Mouse (Mus musculus): Measurements from ENCODE around the gene Usp54. TPM values are rescaled to one million over a fixed set of nuclear protein-coding genes. Genes with fewer than 3 reads are reported as not detected.

Gene Usp54
- polyA plus RNA-seq, 1 experiment: 3.3 TPM

GRCm38 (mm10) chr14:20651000-20651399 is 10.1 kb upstream of the Usp54 start:
- H3K79me3 ChIP-seq (ENCODE audit: low read depth): no peaks in the 10 kb centered on the region
- H3K36me3 ChIP-seq (ENCODE audit: control insufficient read depth, insufficient read depth): no peaks in the 10 kb centered on the region
- no peak overlapping the region for H3K4me3 ChIP-seq (ENCODE audit: insufficient read depth, poor library complexity, severe bottlenecking)
- no peak overlapping the region for H3ac ChIP-seq (ENCODE audit: control insufficient read depth, insufficient read length, low read depth)
- TF ChIP-seq CTCF (IDR thresholded peaks at IDR 0.05; ENCODE audit: control insufficient read depth, insufficient read depth, insufficient read length) (no peak), FOSL1 (IDR thresholded peaks at IDR 0.05; ENCODE audit: insufficient read depth, low read length, poor library complexity, severe bottlenecking) (no peak), MAX (IDR thresholded peaks at IDR 0.05) (no peak), CEBPB (IDR thresholded peaks at IDR 0.05; ENCODE audit: low read depth) (no peak), MYOD1 (IDR thresholded peaks at IDR 0.05; ENCODE audit: control insufficient read depth, insufficient read length, low read depth) (no peak), MYOG (IDR thresholded peaks at IDR 0.05; ENCODE audit: control insufficient read depth, extremely low read depth, insufficient read length) (no peak), USF1 (IDR thresholded peaks at IDR 0.05; ENCODE audit: low read depth) (no peak)
- no peaks in the 10 kb centered on the region for H3K79me2 ChIP-seq (ENCODE audit: control insufficient read depth, insufficient read depth)
- no peaks in the 10 kb centered on the region for H3K27me3 ChIP-seq (ENCODE audit: control insufficient read depth, insufficient read depth, insufficient read length)

- Histone ChIP-seq H3K27me3 (ENCODE audit: control insufficient read depth, insufficient read depth, insufficient read length) (no peaks in the 10 kb centered on the region), H3K4me3 (ENCODE audit: insufficient read depth, poor library complexity, severe bottlenecking) (no peak overlapping the region), H3K79me2 (ENCODE audit: control insufficient read depth, insufficient read depth) (peaks cover 8% of the 10 kb centered on the region), H3K36me3 (ENCODE audit: control insufficient read depth, insufficient read depth) (no peaks in the 10 kb centered on the region), H3K79me3 (ENCODE audit: low read depth) (peaks cover 4% of the 10 kb centered on the region), H3ac (ENCODE audit: control insufficient read depth, insufficient read length, low read depth) (no peak overlapping the region)
- TF ChIP-seq CEBPB (IDR thresholded peaks at IDR 0.05; ENCODE audit: low read depth) (no peak), MYOG (IDR thresholded peaks at IDR 0.05; ENCODE audit: control insufficient read depth, extremely low read depth, insufficient read length) (no peak), CTCF (IDR thresholded peaks at IDR 0.05; ENCODE audit: control insufficient read depth, insufficient read depth, insufficient read length) (no peak), MAX (IDR thresholded peaks at IDR 0.05) (no peak), USF1 (IDR thresholded peaks at IDR 0.05; ENCODE audit: low read depth) (no peak), FOSL1 (IDR thresholded peaks at IDR 0.05; ENCODE audit: insufficient read depth, low read length, poor library complexity, severe bottlenecking) (no peak), MYOD1 (IDR thresholded peaks at IDR 0.05; ENCODE audit: control insufficient read depth, insufficient read length, low read depth) (no peak)
Observed at GRCm38 (mm10) chr14:20646381-20646780, 5.5 kb upstream of the Usp54 start.

GRCm38 (mm10) chr14:20645547-20645946 is 4.7 kb upstream of the Usp54 start:
- Histone ChIP-seq H3K27me3 (ENCODE audit: control insufficient read depth, insufficient read depth, insufficient read length) (no peaks in the 10 kb centered on the region), H3K79me2 (ENCODE audit: control insufficient read depth, insufficient read depth) (peaks cover 13% of the 10 kb centered on the region), H3K36me3 (ENCODE audit: control insufficient read depth, insufficient read depth) (no peaks in the 10 kb centered on the region), H3ac (ENCODE audit: control insufficient read depth, insufficient read length, low read depth) (no peak overlapping the region), H3K4me3 (ENCODE audit: insufficient read depth, poor library complexity, severe bottlenecking) (no peak overlapping the region), H3K79me3 (ENCODE audit: low read depth) (peaks cover 5% of the 10 kb centered on the region)
- TF ChIP-seq CEBPB (IDR thresholded peaks at IDR 0.05; ENCODE audit: low read depth) (no peak), CTCF (IDR thresholded peaks at IDR 0.05; ENCODE audit: control insufficient read depth, insufficient read depth, insufficient read length) (peak; percentile 17), MYOD1 (IDR thresholded peaks at IDR 0.05; ENCODE audit: control insufficient read depth, insufficient read length, low read depth) (no peak)

- Histone ChIP-seq H3ac (ENCODE audit: control insufficient read depth, insufficient read length, low read depth) (peak overlapping the region; percentile 91), H3K36me3 (ENCODE audit: control insufficient read depth, insufficient read depth) (no peaks in the 10 kb centered on the region), H3K79me2 (ENCODE audit: control insufficient read depth, insufficient read depth) (peaks cover 28% of the 10 kb centered on the region), H3K27me3 (ENCODE audit: control insufficient read depth, insufficient read depth, insufficient read length) (no peaks in the 10 kb centered on the region), H3K4me3 (ENCODE audit: insufficient read depth, poor library complexity, severe bottlenecking) (peak overlapping the region; percentile 74), H3K79me3 (ENCODE audit: low read depth) (peaks cover 8% of the 10 kb centered on the region)
- TF ChIP-seq CTCF (IDR thresholded peaks at IDR 0.05; ENCODE audit: control insufficient read depth, insufficient read depth, insufficient read length): no peak
- TF ChIP-seq CEBPB (IDR thresholded peaks at IDR 0.05; ENCODE audit: low read depth): no peak
- no peak for TF ChIP-seq MAX (IDR thresholded peaks at IDR 0.05)
- TF ChIP-seq MYOG (IDR thresholded peaks at IDR 0.05; ENCODE audit: control insufficient read depth, extremely low read depth, insufficient read length): no peak
- no peak for TF ChIP-seq MYOD1 (IDR thresholded peaks at IDR 0.05; ENCODE audit: control insufficient read depth, insufficient read length, low read depth)
- no peak for TF ChIP-seq FOSL1 (IDR thresholded peaks at IDR 0.05; ENCODE audit: insufficient read depth, low read length, poor library complexity, severe bottlenecking)
- no peak for TF ChIP-seq USF1 (IDR thresholded peaks at IDR 0.05; ENCODE audit: low read depth)
Observed at GRCm38 (mm10) chr14:20641438-20641875, 594 bp upstream of the Usp54 start.

- TF ChIP-seq MYOD1 (IDR thresholded peaks at IDR 0.05; ENCODE audit: control insufficient read depth, insufficient read length, low read depth): no peak
- no peak for TF ChIP-seq USF1 (IDR thresholded peaks at IDR 0.05; ENCODE audit: low read depth)
- TF ChIP-seq FOSL1 (IDR thresholded peaks at IDR 0.05; ENCODE audit: insufficient read depth, low read length, poor library complexity, severe bottlenecking): no peak
- peaks cover 36% of the 10 kb centered on the region for H3K79me2 ChIP-seq (ENCODE audit: control insufficient read depth, insufficient read depth)
- peak overlapping the region; percentile 86 for H3ac ChIP-seq (ENCODE audit: control insufficient read depth, insufficient read length, low read depth)
- no peaks in the 10 kb centered on the region for H3K27me3 ChIP-seq (ENCODE audit: control insufficient read depth, insufficient read depth, insufficient read length)
- H3K4me3 ChIP-seq (ENCODE audit: insufficient read depth, poor library complexity, severe bottlenecking): peak overlapping the region; percentile 74
- H3K79me3 ChIP-seq (ENCODE audit: low read depth): peaks cover 8% of the 10 kb centered on the region
- no peaks in the 10 kb centered on the region for H3K36me3 ChIP-seq (ENCODE audit: control insufficient read depth, insufficient read depth)
Observed at GRCm38 (mm10) chr14:20639918-20640619, 794 bp downstream of the Usp54 start.

- peaks cover 8% of the 10 kb centered on the region for H3K79me3 ChIP-seq (ENCODE audit: low read depth)
Observed at GRCm38 (mm10) chr14:20638702-20639101, 2.2 kb downstream of the Usp54 start.

More at GRCm38 (mm10) chr14:20638702-20639101, 2.2 kb downstream of the Usp54 start:
- TF ChIP-seq USF1 (IDR thresholded peaks at IDR 0.05; ENCODE audit: low read depth): no peak
- TF ChIP-seq CTCF (IDR thresholded peaks at IDR 0.05; ENCODE audit: control insufficient read depth, insufficient read depth, insufficient read length): no peak
- no peak for TF ChIP-seq CEBPB (IDR thresholded peaks at IDR 0.05; ENCODE audit: low read depth)
- no peak for TF ChIP-seq FOSL1 (IDR thresholded peaks at IDR 0.05; ENCODE audit: insufficient read depth, low read length, poor library complexity, severe bottlenecking)
- TF ChIP-seq MAX (IDR thresholded peaks at IDR 0.05): no peak
- TF ChIP-seq MYOG (IDR thresholded peaks at IDR 0.05; ENCODE audit: control insufficient read depth, extremely low read depth, insufficient read length): no peak
- no peak for TF ChIP-seq MYOD1 (IDR thresholded peaks at IDR 0.05; ENCODE audit: control insufficient read depth, insufficient read length, low read depth)
- Histone ChIP-seq H3K79me2 (ENCODE audit: control insufficient read depth, insufficient read depth) (peaks cover 36% of the 10 kb centered on the region), H3K36me3 (ENCODE audit: control insufficient read depth, insufficient read depth) (no peaks in the 10 kb centered on the region), H3K27me3 (ENCODE audit: control insufficient read depth, insufficient read depth, insufficient read length) (no peaks in the 10 kb centered on the region), H3ac (ENCODE audit: control insufficient read depth, insufficient read length, low read depth) (no peak overlapping the region), H3K4me3 (ENCODE audit: insufficient read depth, poor library complexity, severe bottlenecking) (no peak overlapping the region)
